Mouse (Mus musculus): ENCODE measurements around the gene Abi1. TPM values are rescaled to one million over a fixed set of nuclear protein-coding genes. Genes with fewer than 3 reads are reported as not detected.

Abi1 gene
- polyA plus RNA-seq, 1 experiment from 2014 or later, result 50.6 TPM

Other genes with a start within 250 kb of the Abi1 start
- 20.3 and 21.6 TPM in 2 replicates for gene Pdss1, start 144.7 kb downstream of the Abi1 start, polyA plus RNA-seq (2015; fragmentation: Nextera tagmentation; extraction: Ambion mirVana)
- gene Acbd5, start 27.9 kb upstream of the Abi1 start, polyA plus RNA-seq (2015; fragmentation: Nextera tagmentation; extraction: Ambion mirVana), result 30.2 and 30.7 TPM in 2 replicates
- gene Mastl, start 115.8 kb upstream of the Abi1 start, polyA plus RNA-seq (2015; fragmentation: Nextera tagmentation; extraction: Ambion mirVana), result 13.1 and 15.2 TPM in 2 replicates
- 71.6 and 73.1 TPM in 2 replicates for gene Yme1l1, start 116.1 kb upstream of the Abi1 start, polyA plus RNA-seq (2015; fragmentation: Nextera tagmentation; extraction: Ambion mirVana)
- not detected in 2 replicates for gene 4931423N10Rik, start 167.2 kb upstream of the Abi1 start, polyA plus RNA-seq (2015; fragmentation: Nextera tagmentation; extraction: Ambion mirVana)